21 mouse cellular contexts compared by ENCODE assay signal in the genomic region with DNA sequence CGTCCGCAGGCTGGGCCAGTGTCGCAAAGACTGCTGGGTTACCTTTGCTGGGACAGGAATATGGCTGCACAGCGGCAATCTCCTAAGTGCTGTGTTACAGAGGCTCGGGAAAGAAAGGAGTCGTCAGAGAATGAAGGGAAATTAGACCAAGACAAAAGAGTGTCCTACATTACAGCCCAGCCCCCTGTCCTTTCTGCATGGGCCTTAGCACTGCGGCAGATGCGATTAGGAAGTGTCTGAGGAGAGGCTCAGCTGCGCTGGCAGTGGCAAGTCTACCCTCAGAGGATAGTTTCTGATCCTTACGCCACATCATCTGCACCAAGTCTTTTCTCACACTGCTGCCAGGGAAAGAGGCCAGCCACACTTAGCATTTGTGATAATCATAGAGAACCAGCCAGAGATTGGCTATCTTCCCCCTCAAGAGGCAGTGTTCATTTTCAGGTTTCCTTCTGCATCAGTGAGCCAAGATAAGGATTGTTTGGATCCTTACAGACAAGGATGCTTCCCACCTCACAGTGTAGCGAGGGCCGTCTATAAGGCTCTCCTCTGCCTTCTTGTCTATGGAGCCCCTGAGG. TPM values are rescaled to one million over a fixed set of nuclear protein-coding genes. Genes with fewer than 3 reads are reported as not detected.
A peak's percentile ranks its signal among the peaks of the same experiment; 100 is the strongest.
DNase-seq lines count a peak whose midpoint lies in the region; ATAC-seq and TF ChIP-seq lines count a peak whose summit lies in the region.
"Had no signal": no experiment of that assay in that cellular context is flagged by ENCODE, and none has a peak within 500 bp of the region (broad histone marks: within the 10 kb centered on the region; RNA-seq: fewer than 3 reads in every experiment).

No protein-coding gene starts in this region.

- TF ChIP-seq RAD21 in MEL (IDR thresholded peaks at IDR 0.05; ENCODE audit: low read depth, low read length) = no peak

- H3K79me2 ChIP-seq in MEL (ENCODE audit: control insufficient read depth, insufficient read depth, low read length, poor library complexity) = no peaks in the 10 kb centered on the region

- no peak for TF ChIP-seq POLR2A in MEL (IDR thresholded peaks at IDR 0.05; ENCODE audit: control insufficient read depth in 1 of 2, insufficient read depth in 1 of 2, low read depth in 1 of 2, low read length in 2 of 2, poor library complexity in 1 of 2)

- TF ChIP-seq CTCF in layer of hippocampus, adult 2 months (conservative IDR thresholded peaks at IDR 0.05) = no peak
- TF ChIP-seq CTCF in MEL (IDR thresholded peaks at IDR 0.05 in 2 of 3, conservative IDR thresholded peaks at IDR 0.05 in 1 of 3; ENCODE audit: control insufficient read depth in 1 of 3, insufficient read depth in 1 of 3, low read depth in 2 of 3, low read length in 3 of 3, poor library complexity in 1 of 3, severe bottlenecking in 1 of 3) = no peak
- TF ChIP-seq CTCF in forebrain, postnatal 0 days (IDR thresholded peaks at IDR 0.05; ENCODE audit: low read depth) = no peak

- no peaks in the 10 kb centered on the region for H3K4me1 ChIP-seq in forebrain, embryonic 15.5 days
- no peaks in the 10 kb centered on the region for H3K4me1 ChIP-seq in forebrain, embryonic 11.5 days (replicated peaks; ENCODE audit: control insufficient read depth, insufficient read depth, low read length)
- H3K4me1 ChIP-seq in MEL (ENCODE audit: control insufficient read depth in 1 of 2, insufficient read depth in 2 of 2, low read length in 2 of 2) = peaks cover 16 to 30% of the 10 kb centered on the region in 2 experiments
- no peaks in the 10 kb centered on the region for H3K4me1 ChIP-seq in forebrain, postnatal 0 days (ENCODE audit: insufficient read depth)
- H3K4me1 ChIP-seq: liver, embryonic 15.5 days had no signal

- H3K9ac ChIP-seq in forebrain, embryonic 15.5 days (replicated peaks) = no peak overlapping the region
- H3K9ac ChIP-seq in forebrain, embryonic 11.5 days (ENCODE audit: low read length) = no peak overlapping the region
- H3K9ac ChIP-seq in MEL (ENCODE audit: control insufficient read depth, low read depth, low read length, poor library complexity, severe bottlenecking) = no peak overlapping the region
- H3K9ac ChIP-seq in forebrain, postnatal 0 days = no peak overlapping the region
- H3K9ac ChIP-seq: kidney, embryonic 15.5 days; limb, embryonic 12.5 days; liver, embryonic 15.5 days had no signal

- no peak for DNase-seq in forebrain, embryonic 11.5 days (ENCODE audit: low spot score)
- no peak for DNase-seq in layer of hippocampus, adult 2 months (ENCODE audit: low spot score in 2 of 2)
- no peak for DNase-seq in layer of hippocampus, postnatal 10 days (ENCODE audit: low spot score in 2 of 2)
- peak; percentile 53 for DNase-seq in MEL (ENCODE audit: low read depth, low spot score)
- peak; percentile 7 for DNase-seq in forebrain, postnatal 0 days
- DNase-seq in spleen, postnatal 36 days (ENCODE audit: low spot score in 2 of 2) = no peak
- DNase-seq in cerebellum, postnatal 25 days = no peak
- DNase-seq: adrenal gland, postnatal 10 days; B cell, adult 2 months; heart, adult 11 months; lung, postnatal 36 days; right cerebral cortex, postnatal 14 days had no signal

- WGBS in forebrain, embryonic 15.5 days = 52% methylated on average over 12 of the region's 12 CpGs
- WGBS in forebrain, embryonic 11.5 days = 57% methylated on average over 12 of the region's 12 CpGs
- WGBS in forebrain, postnatal 0 days = 41% methylated on average over 12 of the region's 12 CpGs

- ATAC-seq in forebrain, embryonic 15.5 days (replicated peaks) = 0 out of 2 replicates have a peak, but pooled peaks have one; percentile 40
- ATAC-seq in forebrain, embryonic 11.5 days (replicated peaks; ENCODE audit: low FRiP score) = no peak
- peak; percentile 46; the same call in 1 of the 2 replicates for ATAC-seq in forebrain, postnatal 0 days

- H3K9me3 ChIP-seq in forebrain, embryonic 15.5 days = no peaks in the 10 kb centered on the region
- no peaks in the 10 kb centered on the region for H3K9me3 ChIP-seq in forebrain, embryonic 11.5 days (ENCODE audit: control insufficient read depth, low read length)
- H3K9me3 ChIP-seq in MEL (replicated peaks; ENCODE audit: insufficient read depth, low read length) = no peaks in the 10 kb centered on the region
- H3K9me3 ChIP-seq in forebrain, postnatal 0 days (ENCODE audit: low read length) = no peaks in the 10 kb centered on the region
- H3K9me3 ChIP-seq: kidney, embryonic 15.5 days; limb, embryonic 12.5 days; liver, embryonic 15.5 days had no signal

- H3K4me3 ChIP-seq in forebrain, embryonic 15.5 days = no peak overlapping the region
- H3K4me3 ChIP-seq in forebrain, embryonic 11.5 days (ENCODE audit: low read depth, low read length) = no peak overlapping the region
- no peak overlapping the region for H3K4me3 ChIP-seq in layer of hippocampus, adult 2 months
- no peak overlapping the region for H3K4me3 ChIP-seq in MEL (ENCODE audit: control insufficient read depth in 1 of 2, insufficient read depth in 1 of 2, low read depth in 2 of 2, low read length in 2 of 2)
- H3K4me3 ChIP-seq in forebrain, postnatal 0 days (ENCODE audit: low read depth, low read length) = no peak overlapping the region
- H3K4me3 ChIP-seq: kidney, embryonic 15.5 days; limb, embryonic 12.5 days; liver, embryonic 15.5 days had no signal

- H3K27me3 ChIP-seq in forebrain, embryonic 15.5 days = no peaks in the 10 kb centered on the region
- no peaks in the 10 kb centered on the region for H3K27me3 ChIP-seq in forebrain, embryonic 11.5 days (ENCODE audit: control insufficient read depth, insufficient read depth, low read length)
- H3K27me3 ChIP-seq in MEL (ENCODE audit: control insufficient read depth in 1 of 2, insufficient read depth in 2 of 2, low read length in 2 of 2) = no peaks in the 10 kb centered on the region
- no peaks in the 10 kb centered on the region for H3K27me3 ChIP-seq in forebrain, postnatal 0 days (ENCODE audit: insufficient read depth, low read length)
- H3K27me3 ChIP-seq: kidney, embryonic 15.5 days; liver, embryonic 15.5 days had no signal

- no peak overlapping the region for H3K27ac ChIP-seq in forebrain, embryonic 15.5 days (replicated peaks)
- no peak overlapping the region for H3K27ac ChIP-seq in forebrain, embryonic 11.5 days (ENCODE audit: low read depth, low read length)
- H3K27ac ChIP-seq in layer of hippocampus, adult 2 months = peak overlapping the region; percentile 46; the same call in 1 of the 2 replicates
- H3K27ac ChIP-seq in MEL (ENCODE audit: control insufficient read depth, low read depth, low read length) = no peak overlapping the region
- no peak overlapping the region for H3K27ac ChIP-seq in forebrain, postnatal 0 days (ENCODE audit: low read depth, low read length)
- H3K27ac ChIP-seq: kidney, embryonic 15.5 days; limb, embryonic 12.5 days; liver, embryonic 15.5 days had no signal

- no peak overlapping the region for H3K4me2 ChIP-seq in forebrain, embryonic 15.5 days (replicated peaks)
- H3K4me2 ChIP-seq in forebrain, embryonic 11.5 days (ENCODE audit: low read depth, low read length, severe bottlenecking) = no peak overlapping the region
- no peak overlapping the region for H3K4me2 ChIP-seq in forebrain, postnatal 0 days (ENCODE audit: low read depth)
- H3K4me2 ChIP-seq: kidney, embryonic 15.5 days; limb, embryonic 12.5 days; liver, embryonic 15.5 days had no signal

- H3K36me3 ChIP-seq in forebrain, embryonic 15.5 days = peaks cover 7% of the 10 kb centered on the region; the same call in 1 of the 2 replicates
- no peaks in the 10 kb centered on the region for H3K36me3 ChIP-seq in forebrain, embryonic 11.5 days (ENCODE audit: control insufficient read depth, insufficient read depth, low read length)
- H3K36me3 ChIP-seq in MEL (ENCODE audit: control insufficient read depth in 1 of 2, insufficient read depth in 2 of 2, low read length in 2 of 2) = peaks cover 1 to 20% of the 10 kb centered on the region in 2 experiments; a peak in 3 of 4 replicates
- H3K36me3 ChIP-seq in forebrain, postnatal 0 days (ENCODE audit: insufficient read depth) = peaks cover 51% of the 10 kb centered on the region
- H3K36me3 ChIP-seq: kidney, embryonic 15.5 days; limb, embryonic 12.5 days; liver, embryonic 15.5 days had no signal

- peak; percentile 59 to 68; a peak in 3 of 4 replicates for TF ChIP-seq EP300 in MEL (IDR thresholded peaks at IDR 0.05; ENCODE audit: low read depth in 1 of 2, low read length in 2 of 2)

TF ChIP-seq in MEL, 35 proteins besides CTCF, POLR2A, EP300 and RAD21 (continues in another document):
- no peak for TF ChIP-seq CHD2 (IDR thresholded peaks at IDR 0.05; ENCODE audit: low read length)
- no peak for TF ChIP-seq JUND (IDR thresholded peaks at IDR 0.05; ENCODE audit: low read depth, low read length)
- TF ChIP-seq CHD1 (IDR thresholded peaks at IDR 0.05; ENCODE audit: low read depth, low read length) = no peak
- peak; percentile 14; the same call in 1 of the 2 replicates for TF ChIP-seq TAL1 (IDR thresholded peaks at IDR 0.05; ENCODE audit: low read length)
- no peak for TF ChIP-seq POLR2AphosphoS5 (IDR thresholded peaks at IDR 0.05; ENCODE audit: borderline replicate concordance, low read depth, low read length)
- no peak for TF ChIP-seq MAZ (IDR thresholded peaks at IDR 0.05; ENCODE audit: low read depth, low read length)
- peak; percentile 54; the same call in 1 of the 2 replicates for TF ChIP-seq RCOR1 (IDR thresholded peaks at IDR 0.05; ENCODE audit: low read depth, low read length)
- 0 out of 2 replicates have a peak, but pooled peaks have one; percentile 40 for TF ChIP-seq SIN3A (IDR thresholded peaks at IDR 0.05; ENCODE audit: low read length)

RNA-seq across cellular contexts. Expression of a gene that starts 17.0 kb away (rescaled TPM):
- polyA plus RNA-seq in forebrain, embryonic 15.5 days (2015; fragmentation: Nextera tagmentation; extraction: Ambion mirVana) = not detected in 2 replicates
- not detected in 2 replicates for polyA plus RNA-seq in forebrain, embryonic 11.5 days (2014; fragmentation: Nextera tagmentation; extraction: Ambion mirVana)
- total RNA-seq in layer of hippocampus, adult 2 months (2021) = not detected
- not detected for total RNA-seq in layer of hippocampus, postnatal 10 days (2021)
- total RNA-seq in MEL (2012; rRNA removed) = not detected in 2 replicates
- not detected for polyA plus RNA-seq in MEL (2012; ENCODE audit: insufficient read depth in 1 of 2, insufficient read length in 2 of 2, low read depth in 1 of 2, low replicate concordance in 2 of 2, missing spikeins in 1 of 2)
- total RNA-seq in forebrain, postnatal 0 days (2014; rRNA removed) = not detected in 2 replicates
- not detected in 2 replicates for polyA plus RNA-seq in forebrain, postnatal 0 days (2015; fragmentation: Nextera tagmentation; extraction: Ambion mirVana)
- total RNA-seq: adrenal gland, postnatal 10 days; common myeloid progenitor, adult 5-6 weeks; hematopoietic stem cell, adult 5-6 weeks; monocyte, adult 5-6 weeks had no signal
- polyA plus RNA-seq: kidney, embryonic 15.5 days; limb, embryonic 12.5 days; liver, embryonic 15.5 days; neural tube, embryonic 14.5 days; thymus, postnatal 0 days had no signal

RNA-seq across cellular contexts. Expression of a gene that starts 33.5 kb away (rescaled TPM):
- 9.5 and 10.0 TPM in 2 replicates for polyA plus RNA-seq in forebrain, embryonic 15.5 days (2015; fragmentation: Nextera tagmentation; extraction: Ambion mirVana)
- polyA plus RNA-seq in forebrain, embryonic 11.5 days (2014; fragmentation: Nextera tagmentation; extraction: Ambion mirVana) = 6.8 and 7.6 TPM in 2 replicates
- total RNA-seq in layer of hippocampus, adult 2 months (2021) = 10 to 100 TPM; 34.3 to 34.7 TPM
- total RNA-seq in layer of hippocampus, postnatal 10 days (2021) = 10 to 100 TPM; 38.3 to 39.9 TPM
- total RNA-seq in MEL (2012; rRNA removed) = 2.5 and 3.3 TPM in 2 replicates
- 1 to 10 TPM in 1 of 2 experiments, not detected in 1; 7.0 TPM for polyA plus RNA-seq in MEL (2012; ENCODE audit: insufficient read depth in 1 of 2, insufficient read length in 2 of 2, low read depth in 1 of 2, low replicate concordance in 2 of 2, missing spikeins in 1 of 2)
- total RNA-seq in forebrain, postnatal 0 days (2014; rRNA removed) = 24.5 and 24.9 TPM in 2 replicates
- polyA plus RNA-seq in forebrain, postnatal 0 days (2015; fragmentation: Nextera tagmentation; extraction: Ambion mirVana) = 12.7 and 18.1 TPM in 2 replicates

Comparison
In these comparisons a context has a peak if more than half of its experiments do, and no peak if none do; other contexts are left out.
1. DNase-seq: peak in MEL (single experiment) and forebrain, postnatal 0 days (single experiment); none in forebrain, embryonic 11.5 days (single experiment), layer of hippocampus, adult 2 months (0 of 2), layer of hippocampus, postnatal 10 days (0 of 2), spleen, postnatal 36 days (0 of 2) and cerebellum, postnatal 25 days (0 of 2).